Mouse (Mus musculus): ENCODE measurements around the gene Ctnnd2.

The Ctnnd2 gene

GRCm38 (mm10) chr15:30647679-30648311 lies 475.4 kb downstream of the Ctnnd2 start:
- DNase-seq (ENCODE audit: low spot score) = no peak

GRCm38 (mm10) chr15:30649964-30650363 lies 477.6 kb downstream of the Ctnnd2 start:
- no peak for DNase-seq (ENCODE audit: low spot score)

- DNase-seq (ENCODE audit: low spot score) = no peak
These were observed 483.0 kb downstream of the Ctnnd2 start for GRCm38 (mm10) chr15:30655433-30655832.

- no peak for DNase-seq (ENCODE audit: low spot score)
These were observed 485.2 kb downstream of the Ctnnd2 start for GRCm38 (mm10) chr15:30657588-30657987.

GRCm38 (mm10) chr15:30660539-30661149 lies 488.3 kb downstream of the Ctnnd2 start:
- DNase-seq (ENCODE audit: low spot score) = no peak

- DNase-seq (ENCODE audit: low spot score) = no peak
These were observed 489.5 kb downstream of the Ctnnd2 start for GRCm38 (mm10) chr15:30661689-30662422.

- no peak for DNase-seq (ENCODE audit: low spot score)
These were observed 495.6 kb downstream of the Ctnnd2 start for GRCm38 (mm10) chr15:30667819-30668587.

- DNase-seq (ENCODE audit: low spot score) = peak; percentile 39
These were observed 509.5 kb downstream of the Ctnnd2 start for GRCm38 (mm10) chr15:30681939-30682338.

- no peak for DNase-seq (ENCODE audit: low spot score)
These were observed 510.1 kb downstream of the Ctnnd2 start for GRCm38 (mm10) chr15:30682360-30683119.

GRCm38 (mm10) chr15:30686206-30687101 lies 514.1 kb downstream of the Ctnnd2 start:
- DNase-seq (ENCODE audit: low spot score) = no peak

GRCm38 (mm10) chr15:30693754-30694205 lies 521.4 kb downstream of the Ctnnd2 start:
- DNase-seq (ENCODE audit: low spot score) = peak; percentile 51

- no peak for DNase-seq (ENCODE audit: low spot score)
These were observed 521.9 kb downstream of the Ctnnd2 start for GRCm38 (mm10) chr15:30694286-30694685.

GRCm38 (mm10) chr15:30695859-30696258 lies 523.5 kb downstream of the Ctnnd2 start:
- no peak for DNase-seq (ENCODE audit: low spot score)

- no peak for DNase-seq (ENCODE audit: low spot score)
These were observed 525.0 kb downstream of the Ctnnd2 start for GRCm38 (mm10) chr15:30697356-30697755.

- DNase-seq (ENCODE audit: low spot score) = no peak
These were observed 528.4 kb downstream of the Ctnnd2 start for GRCm38 (mm10) chr15:30700762-30701161.

GRCm38 (mm10) chr15:30701592-30701991 lies 529.2 kb downstream of the Ctnnd2 start:
- no peak for DNase-seq (ENCODE audit: low spot score)

GRCm38 (mm10) chr15:30709026-30709753 lies 536.8 kb downstream of the Ctnnd2 start:
- peak; percentile 64 for DNase-seq (ENCODE audit: low spot score)

- no peak for DNase-seq (ENCODE audit: low spot score)
These were observed 537.3 kb downstream of the Ctnnd2 start for GRCm38 (mm10) chr15:30709754-30710105.

GRCm38 (mm10) chr15:30714823-30715222 lies 542.4 kb downstream of the Ctnnd2 start:
- no peak for DNase-seq (ENCODE audit: low spot score)

- DNase-seq (ENCODE audit: low spot score) = no peak
These were observed 546.4 kb downstream of the Ctnnd2 start for GRCm38 (mm10) chr15:30718811-30719210.

Data from left cerebral cortex, adult 11 months (tissue).